Mouse (Mus musculus) left cerebral cortex, postnatal 4 days (tissue): ENCODE results near the gene Gstp2. TPM values are rescaled to one million over a fixed set of nuclear protein-coding genes. Genes with fewer than 3 reads are reported as not detected.

ENCODE experiments used
- DNase-seq: peaks from one replicate; pipeline ENCODE4 v3.0.0-alpha.2; 2022
- intact Hi-C: fragments of 180-260 bp; cut with DNase I; formaldehyde crosslinking; loops from one replicate; pipeline ENCODE4 v1.15.1; 2025
- total RNA-seq, 2 experiments: library from RNA; stranded (reverse); gene quantifications; 2 replicates each; pipeline ENCODE4 v1.2.3; 2021

Gstp2 gene
- total RNA-seq: 10 to 100 TPM; 27.2 to 31.6 TPM

DNA sequence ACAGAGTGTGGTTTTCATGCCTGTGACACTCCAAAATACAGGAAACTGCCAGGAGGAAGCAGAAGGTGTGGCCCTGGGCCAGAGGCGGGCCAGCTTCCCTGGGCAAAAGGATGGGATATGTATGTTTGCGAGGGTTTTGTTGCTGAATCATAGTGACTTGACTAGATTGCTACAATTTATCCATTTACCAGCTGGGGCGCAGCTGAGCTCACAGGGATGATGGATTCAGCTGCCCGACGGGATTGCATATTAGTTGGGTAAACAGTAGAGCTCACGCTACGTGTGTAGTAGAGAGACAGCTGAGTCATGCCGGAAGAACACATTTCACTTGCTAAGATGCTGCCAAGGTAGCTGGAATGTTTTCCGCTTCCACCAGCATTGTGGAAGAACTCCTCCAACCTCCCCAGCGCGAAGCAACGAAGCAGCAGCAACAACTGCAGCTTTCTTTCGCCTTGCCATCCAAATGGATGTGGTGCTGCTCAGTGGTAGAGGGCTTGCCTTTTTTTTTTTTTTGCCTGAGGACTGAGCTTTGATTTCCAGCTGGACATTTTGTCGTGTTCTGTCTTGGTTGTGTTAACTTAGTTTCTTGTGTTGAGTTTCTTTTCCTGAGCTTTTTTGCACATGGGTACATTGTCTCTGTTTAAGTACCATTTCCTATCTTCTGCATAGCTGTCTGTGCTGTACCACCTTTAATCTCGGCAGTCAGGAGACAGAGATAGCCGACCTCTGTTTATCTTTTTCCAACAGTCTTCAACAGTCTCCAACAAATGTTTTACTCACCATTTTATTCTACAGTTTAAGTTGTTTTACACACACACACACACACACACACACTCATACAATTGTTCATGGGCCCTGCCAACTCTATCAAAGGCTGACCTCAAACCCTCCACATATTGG, at the start of gene Gstp2:
Gene Gstp2 (minus strand): TSS at position 58 of the 900 bp plus-strand sequence.
- intact Hi-C loops: no loop called here
- DNase-seq: peak; percentile 62

DNA sequence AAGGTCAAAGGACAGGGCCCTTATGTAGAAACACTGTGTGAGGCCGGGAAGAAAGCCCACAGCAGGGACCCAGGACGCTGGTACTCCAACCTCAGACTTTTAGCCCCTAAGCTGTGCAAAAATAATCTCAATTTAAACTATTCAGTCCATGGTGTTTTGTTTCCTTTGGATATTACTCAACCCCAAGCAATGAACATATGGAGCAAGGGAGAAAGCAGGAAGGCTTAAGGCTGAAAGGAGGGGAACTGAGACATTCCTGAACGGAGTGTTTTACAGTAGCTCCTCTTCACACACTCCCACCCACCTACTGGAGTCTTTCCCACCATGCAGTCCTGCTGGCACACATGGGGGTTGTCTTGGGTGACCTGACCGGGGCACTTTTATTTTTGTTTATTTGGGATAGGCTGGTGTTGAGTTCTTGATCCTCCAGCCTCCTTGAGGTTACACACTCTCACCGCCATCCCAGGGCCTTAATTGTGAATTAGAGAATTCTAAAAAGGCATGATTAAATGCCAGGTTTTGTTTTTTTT, 49.0 kb upstream of the Gstp2 start:
- no peak for DNase-seq
- intact Hi-C loops: no loop called here

- intact Hi-C loops: no loop called here
- no peak for DNase-seq
Observed at GRCm38 (mm10) chr19:4094348-4094747, 48.5 kb upstream of the Gstp2 start.

DNA sequence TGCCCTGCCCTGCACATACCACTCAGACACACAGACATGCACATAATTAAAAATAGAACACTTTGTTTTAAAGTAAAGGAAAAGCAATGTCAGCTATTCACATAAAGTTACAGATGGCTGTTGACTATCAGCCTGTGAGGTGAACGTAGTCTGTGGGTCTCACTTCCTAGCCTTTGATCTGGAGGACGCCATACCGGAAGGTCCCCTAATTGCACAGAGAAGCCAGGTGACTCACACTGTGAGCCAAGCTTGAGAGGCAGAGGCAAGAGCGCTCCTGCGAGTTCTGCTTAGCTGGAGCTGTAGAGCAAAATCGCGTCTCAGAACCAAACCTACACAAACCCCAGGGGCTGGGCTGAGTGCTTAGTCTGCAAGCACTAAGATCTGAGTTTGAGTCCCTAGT, 47.9 kb upstream of the Gstp2 start:
- DNase-seq: no peak
- intact Hi-C loops: no loop called here

DNA sequence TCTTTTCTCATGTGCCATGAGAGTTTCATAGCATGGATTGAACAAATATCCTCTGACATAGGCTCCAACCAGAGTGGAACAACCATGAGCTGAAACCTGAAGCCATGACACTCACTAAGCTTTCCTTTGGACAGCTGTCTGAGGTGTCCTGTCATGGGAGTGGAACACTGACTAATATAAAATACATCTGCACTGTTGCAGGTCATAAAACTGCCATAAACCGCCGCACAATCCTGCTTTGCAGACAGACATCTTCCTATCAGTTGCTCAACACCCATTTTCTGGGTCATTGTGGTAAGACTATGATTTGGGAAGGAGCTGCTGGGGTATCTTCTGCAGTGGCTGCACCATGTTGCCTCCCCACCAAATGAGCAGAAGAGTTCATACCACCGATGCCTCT, 46.9 kb upstream of the Gstp2 start:
- intact Hi-C loops: no loop called here
- no peak for DNase-seq

GRCm38 (mm10) chr19:4091383-4091782, 45.6 kb upstream of the Gstp2 start:
- intact Hi-C loops: no loop called here
- no peak for DNase-seq

- no peak for DNase-seq
- intact Hi-C loops: no loop called here
Observed at GRCm38 (mm10) chr19:4090446-4090845, 44.6 kb upstream of the Gstp2 start.

DNA sequence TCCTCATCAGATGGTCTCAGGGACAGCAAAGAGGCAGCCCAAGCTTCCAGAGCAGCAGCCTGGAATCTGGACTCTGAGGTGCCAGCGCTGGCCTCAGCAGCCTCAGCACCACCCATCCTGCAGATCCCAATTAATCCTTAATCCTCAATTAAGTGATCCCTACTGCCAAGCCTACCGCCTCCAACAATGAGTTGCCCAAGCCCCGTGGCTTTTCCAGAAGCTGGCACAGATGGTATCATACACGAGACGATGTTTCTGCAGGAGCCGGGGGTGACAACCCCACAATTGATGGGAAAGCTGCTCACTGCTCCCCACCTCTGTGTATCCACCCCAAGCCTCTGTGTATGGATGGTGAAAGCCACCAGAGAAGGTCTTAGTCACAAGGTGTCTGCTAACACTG, 43.3 kb upstream of the Gstp2 start:
- DNase-seq: no peak
- intact Hi-C loops: loop anchor here (10.0 kb wide), 1 partner anchor 134 kb away; the partner anchor contains the start of gene Aldh3b3

DNA sequence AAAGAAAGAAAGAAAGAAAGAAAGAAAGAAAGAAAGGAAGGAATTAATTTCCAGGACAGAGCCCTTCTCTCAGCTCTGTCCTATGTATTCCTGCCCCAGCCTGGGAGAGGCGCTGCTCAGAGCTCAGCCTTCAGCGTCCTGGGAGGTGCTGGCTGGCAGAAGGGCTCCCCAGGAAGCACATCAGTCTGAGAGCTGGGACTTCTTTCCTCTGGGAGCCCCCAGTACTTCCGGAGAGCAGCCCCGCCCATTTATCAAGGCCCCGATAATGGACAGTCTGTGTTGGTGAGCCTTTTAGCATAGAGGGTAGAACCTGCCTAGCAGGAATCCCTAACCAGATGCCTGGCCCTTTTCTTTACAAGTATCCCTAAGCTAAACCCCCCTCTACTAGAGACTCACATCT, 42.3 kb upstream of the Gstp2 start:
- DNase-seq: no peak
- intact Hi-C loops: loop anchor here (10.0 kb wide), 1 partner anchor 133 kb away; the partner anchor contains the start of gene Aldh3b3

- intact Hi-C loops: loop anchor here (10.0 kb wide), 1 partner anchor 132 kb away; the partner anchor contains the start of gene Aldh3b3
Observed at GRCm38 (mm10) chr19:4087090-4087489, 41.3 kb upstream of the Gstp2 start.

DNA sequence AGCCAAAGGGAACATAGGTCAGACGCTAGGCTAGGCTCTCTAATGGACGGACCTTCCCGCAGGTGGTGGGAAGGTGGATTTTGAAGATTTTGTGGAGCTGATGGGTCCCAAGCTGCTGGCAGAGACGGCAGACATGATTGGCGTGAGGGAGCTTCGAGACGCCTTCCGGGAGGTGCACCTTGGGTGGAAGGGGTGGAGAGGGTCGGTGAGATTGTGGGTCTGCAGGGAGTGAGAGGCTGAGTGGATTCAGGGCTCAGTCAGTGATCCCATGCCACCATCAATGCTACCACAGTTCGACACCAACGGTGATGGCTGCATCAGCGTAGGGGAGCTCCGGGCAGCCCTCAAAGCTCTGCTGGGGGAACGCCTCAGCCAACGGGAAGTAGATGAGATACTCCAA, 40.3 kb upstream of the Gstp2 start:
- no peak for DNase-seq
- intact Hi-C loops: loop anchor here (10.0 kb wide), 1 partner anchor 131 kb away; the partner anchor contains the start of gene Aldh3b3

More at GRCm38 (mm10) chr19:4087090-4087489, 41.3 kb upstream of the Gstp2 start:
- DNase-seq: no peak

DNA sequence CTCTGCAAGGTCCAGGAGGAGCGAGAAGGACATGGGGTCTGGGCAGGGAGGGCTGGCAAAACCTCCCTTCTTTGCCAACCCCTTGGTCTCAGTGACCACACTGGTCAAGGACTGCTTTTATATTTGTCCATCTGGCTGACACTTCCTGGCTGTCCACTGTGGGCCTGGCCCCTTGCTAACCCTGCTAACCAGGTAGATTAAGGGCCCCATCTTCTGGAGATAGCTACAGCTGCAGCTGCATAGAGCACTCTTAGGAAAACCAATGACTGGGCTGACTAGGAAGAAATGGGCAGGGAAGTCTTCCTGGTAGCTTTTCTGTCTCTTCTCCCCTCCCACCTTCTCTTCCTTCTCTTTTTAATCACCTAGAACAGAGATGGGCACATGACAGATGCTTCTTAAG, 39.2 kb upstream of the Gstp2 start:
- intact Hi-C loops: loop anchor here (10.0 kb wide), 1 partner anchor 130 kb away; the partner anchor contains the start of gene Aldh3b3

DNA sequence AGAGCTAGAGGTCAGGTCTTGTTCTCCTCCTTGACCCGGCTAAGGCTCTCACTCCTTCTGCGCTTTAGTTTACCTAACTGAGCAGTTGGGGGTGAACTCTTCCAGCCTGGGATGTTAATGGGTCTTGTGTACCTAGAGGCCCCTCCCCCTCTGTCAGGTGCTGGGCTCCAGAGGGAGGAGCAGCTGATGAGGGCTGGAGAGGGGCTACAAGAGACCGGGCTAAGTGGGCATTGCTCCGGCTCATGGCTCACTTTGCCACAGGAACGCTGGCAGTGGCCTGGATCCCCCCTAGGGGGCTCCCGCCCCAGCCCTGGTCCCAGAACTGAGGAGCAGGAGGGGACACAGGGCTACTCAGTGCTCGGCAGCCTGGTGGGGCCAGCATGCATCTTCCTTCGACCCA, 38.0 kb upstream of the Gstp2 start:
- no peak for DNase-seq
- intact Hi-C loops: loop anchor here (10.0 kb wide), 1 partner anchor 129 kb away; the partner anchor contains the start of gene Aldh3b3

More for the DNA sequence above, 39.2 kb upstream of the Gstp2 start:
- DNase-seq: no peak

- intact Hi-C loops: loop anchor here (10.0 kb wide), 1 partner anchor 129 kb away; the partner anchor contains the start of gene Aldh3b3
- no peak for DNase-seq
Observed at GRCm38 (mm10) chr19:4083316-4083715, 37.5 kb upstream of the Gstp2 start.

DNA sequence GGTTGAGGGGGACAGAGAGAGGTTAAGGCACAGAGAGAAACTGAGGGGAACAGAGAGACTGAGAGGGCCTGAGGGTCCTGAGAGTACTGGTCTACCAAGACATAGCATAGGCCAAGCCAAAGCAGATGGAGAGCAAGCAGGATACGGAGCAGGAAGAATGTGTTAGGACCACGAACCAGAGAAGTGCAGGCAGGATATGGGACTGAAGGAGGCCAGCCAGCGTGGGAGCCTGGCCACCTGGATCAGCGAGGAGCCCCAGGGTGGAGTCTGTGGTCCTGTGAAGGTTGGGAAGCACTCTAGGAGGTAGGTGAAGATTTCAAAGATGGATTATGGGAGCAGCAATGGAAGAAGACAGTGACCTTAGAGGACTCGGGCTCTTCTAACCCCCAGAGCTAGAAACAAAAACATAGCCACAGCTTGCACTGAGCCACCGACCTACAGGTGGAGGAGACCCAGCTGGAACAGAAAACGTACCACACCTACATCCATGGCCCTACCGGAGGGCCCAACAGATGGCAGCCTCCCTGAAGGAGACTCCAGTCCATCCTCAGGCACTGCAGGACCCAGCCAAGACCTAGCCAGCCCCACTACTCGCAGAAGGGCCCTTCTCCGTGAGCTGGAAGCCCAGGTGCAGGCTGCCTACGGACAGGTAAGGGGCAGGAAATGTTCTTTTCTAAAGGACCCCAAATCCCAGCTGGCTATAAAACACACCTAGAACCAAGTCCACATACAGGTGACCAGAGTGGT, 36.6 kb upstream of the Gstp2 start:
- no peak for DNase-seq
- intact Hi-C loops: loop anchor here (10.0 kb wide), 1 partner anchor 128 kb away; the partner anchor contains the start of gene Aldh3b3

DNA sequence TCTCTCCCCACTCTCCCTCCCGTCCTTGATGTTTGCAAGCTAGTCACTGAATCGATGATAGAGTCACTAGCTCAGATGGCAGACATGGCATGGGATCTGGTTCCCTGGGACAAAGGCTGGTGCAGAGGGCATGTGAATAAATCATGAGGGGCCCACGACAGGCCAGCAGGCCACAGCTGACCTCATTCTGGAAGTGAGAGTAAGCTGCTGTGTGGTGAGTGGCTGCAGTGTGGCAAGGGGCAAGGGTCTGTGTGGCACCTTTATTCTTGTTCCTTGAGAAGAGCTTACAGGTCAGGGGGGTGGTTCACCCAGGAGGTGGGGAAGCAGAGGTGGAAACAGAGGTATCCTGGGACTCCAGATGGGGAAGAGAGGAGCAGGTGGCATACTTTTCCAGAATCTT, 35.6 kb upstream of the Gstp2 start, which contains the start of gene Cabp2:
Gene Cabp2 (plus strand): TSS at position 185 of the 400 bp plus-strand sequence.
- DNase-seq: no peak
- intact Hi-C loops: loop anchor here (10.0 kb wide), 1 partner anchor 127 kb away; the partner anchor contains the start of gene Aldh3b3

GRCm38 (mm10) chr19:4080511-4081009, 34.7 kb upstream of the Gstp2 start:
- no peak for DNase-seq
- intact Hi-C loops: loop anchor here (10.0 kb wide), 1 partner anchor 126 kb away; the partner anchor contains the start of gene Aldh3b3

- intact Hi-C loops: no loop called here
- DNase-seq: no peak
Observed at GRCm38 (mm10) chr19:4079594-4079993, 33.8 kb upstream of the Gstp2 start.

DNA sequence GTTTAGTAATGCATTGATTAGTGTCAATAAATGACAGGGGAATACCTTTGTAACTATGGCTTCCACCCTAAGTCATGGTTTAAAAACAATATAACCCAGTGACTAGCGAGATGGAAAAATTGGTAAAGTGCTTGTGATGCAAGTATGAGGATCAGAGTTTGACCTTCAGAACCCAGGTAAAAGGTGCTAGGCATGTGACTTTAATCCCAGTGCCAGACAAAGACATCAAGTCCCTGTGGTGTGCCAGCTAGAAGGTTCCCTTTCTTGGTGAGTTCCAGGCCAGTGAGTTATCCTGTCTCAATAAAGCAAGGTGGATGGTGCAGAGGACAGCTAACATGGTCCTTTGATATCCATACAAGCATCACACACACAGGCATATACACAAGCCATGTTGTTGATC, 29.7 kb upstream of the Gstp2 start:
- no peak for DNase-seq
- intact Hi-C loops: no loop called here

DNA sequence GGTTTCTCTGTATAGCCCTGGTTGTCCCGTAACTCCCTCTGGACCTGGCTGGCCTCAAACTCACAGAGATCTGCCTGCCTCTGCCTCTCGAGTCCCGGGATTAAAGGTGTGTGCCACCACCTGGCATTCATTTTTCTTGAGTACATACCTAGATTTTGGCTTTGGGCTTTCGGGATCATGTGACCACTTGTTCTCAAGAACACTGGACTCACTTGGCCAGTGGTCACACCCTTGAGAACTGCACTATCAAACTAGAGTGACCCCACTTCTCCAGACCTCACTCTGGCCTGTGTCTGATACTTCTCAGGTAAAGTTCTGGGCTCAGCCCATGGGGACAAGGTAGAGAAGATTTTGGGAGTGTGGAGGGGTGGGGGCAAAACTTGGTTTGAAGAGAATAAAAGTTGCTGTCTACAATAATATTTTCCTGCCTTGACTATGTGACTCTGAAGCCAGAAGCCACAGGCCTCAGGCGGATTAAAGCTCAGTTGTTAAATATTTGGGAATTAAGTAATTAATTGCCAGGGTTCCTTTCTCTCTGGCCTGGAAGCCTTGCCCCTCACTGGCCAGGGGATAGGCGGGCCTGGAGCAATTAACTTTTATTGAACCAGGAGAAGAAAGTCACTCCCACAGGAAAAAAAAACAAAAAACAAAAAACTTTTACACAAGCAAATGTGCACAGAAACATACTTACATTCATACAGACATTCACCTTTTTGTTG, 27.0 kb upstream of the Gstp2 start:
- DNase-seq: no peak
- intact Hi-C loops: no loop called here
